Mouse (Mus musculus): ENCODE results near the gene Fbxo44.
"Not testable (repeated sequence)": the region's sequence is repeated elsewhere in the genome, so short reads cannot be mapped to it uniquely, and the experiment has no call there.

Gene Fbxo44

GRCm38 (mm10) chr4:148160436-148161390 is at the start of gene Fbxo44, which contains the start of gene Fbxo2:
Gene Fbxo44, minus strand, starts transcription at chr4:148160482.
Gene Fbxo2, plus strand, starts transcription at chr4:148160621.
- peak; percentile 32 to 50 for DNase-seq

- DNase-seq = no peak
These were observed 44.6 kb upstream of the Fbxo44 start for GRCm38 (mm10) chr4:148204873-148205232.

GRCm38 (mm10) chr4:148204061-148204872 is 44.0 kb upstream of the Fbxo44 start:
- DNase-seq = no peak

GRCm38 (mm10) chr4:148203557-148203956 is 43.3 kb upstream of the Fbxo44 start:
- DNase-seq = no peak

GRCm38 (mm10) chr4:148198721-148199120 is 38.4 kb upstream of the Fbxo44 start:
- no peak for DNase-seq

GRCm38 (mm10) chr4:148194400-148194799 is 34.1 kb upstream of the Fbxo44 start:
- no peak for DNase-seq

- peak in 1 of 2 experiments; percentile 18 for DNase-seq
These were observed 32.5 kb upstream of the Fbxo44 start for GRCm38 (mm10) chr4:148192707-148193245.

GRCm38 (mm10) chr4:148188767-148189166 is 28.5 kb upstream of the Fbxo44 start:
- not testable (repeated sequence) for DNase-seq

GRCm38 (mm10) chr4:148185819-148186218 is 25.5 kb upstream of the Fbxo44 start:
- no peak for DNase-seq

GRCm38 (mm10) chr4:148184564-148184963 is 24.3 kb upstream of the Fbxo44 start:
- DNase-seq = no peak

GRCm38 (mm10) chr4:148182363-148182762 is 22.1 kb upstream of the Fbxo44 start:
- DNase-seq = no peak

- no peak for DNase-seq
These were observed 21.2 kb upstream of the Fbxo44 start for GRCm38 (mm10) chr4:148181483-148181882.

- no peak for DNase-seq
These were observed 17.4 kb upstream of the Fbxo44 start for GRCm38 (mm10) chr4:148177716-148178115.

GRCm38 (mm10) chr4:148176603-148177002 is 16.3 kb upstream of the Fbxo44 start:
- DNase-seq = not testable (repeated sequence)

- no peak for DNase-seq
These were observed 14.2 kb upstream of the Fbxo44 start for GRCm38 (mm10) chr4:148174495-148174862.

- DNase-seq = no peak
These were observed 13.7 kb upstream of the Fbxo44 start for GRCm38 (mm10) chr4:148173811-148174494.

GRCm38 (mm10) chr4:148171261-148171660 is 11.0 kb upstream of the Fbxo44 start:
- no peak for DNase-seq

- DNase-seq = peak in 1 of 2 experiments; percentile 39
These were observed 10.6 kb upstream of the Fbxo44 start for GRCm38 (mm10) chr4:148170842-148171241.

- DNase-seq = no peak
These were observed 9.3 kb upstream of the Fbxo44 start for GRCm38 (mm10) chr4:148169586-148169985.

- DNase-seq = peak in 1 of 2 experiments; percentile 47
These were observed 8.0 kb upstream of the Fbxo44 start for GRCm38 (mm10) chr4:148168287-148168686.

- peak in 1 of 2 experiments; percentile 72 for DNase-seq
These were observed 6.7 kb upstream of the Fbxo44 start for GRCm38 (mm10) chr4:148166986-148167385.

- DNase-seq = no peak
These were observed 6.1 kb upstream of the Fbxo44 start for GRCm38 (mm10) chr4:148166431-148166830.

- no peak for DNase-seq
These were observed 5.3 kb upstream of the Fbxo44 start for GRCm38 (mm10) chr4:148165551-148165950.

All from kidney, adult 8-10 months (tissue).